Mouse (Mus musculus) c-Kit-positive CD71-positive TER-119-positive erythroid progenitor cells, embryonic 14.5 days (primary cell): ENCODE data around the gene Clec12b.
"Not testable (repeated sequence)": the region's sequence is repeated elsewhere in the genome, so short reads cannot be mapped to it uniquely, and the experiment has no call there.

Experiments used
- DNase-seq: peaks from one replicate; pipeline ENCODE4 v3.0.0-alpha.2; 2013; ENCODE audit warnings: low spot score

Gene Clec12b

GRCm38 (mm10) chr6:129369374-129370132 lies 16.1 kb downstream of the Clec12b start:
- DNase-seq: no peak

GRCm38 (mm10) chr6:129365959-129366359 lies 19.7 kb downstream of the Clec12b start:
- peak; percentile 32 for DNase-seq

- DNase-seq: no peak
These were observed 21.7 kb downstream of the Clec12b start for GRCm38 (mm10) chr6:129363942-129364341.

GRCm38 (mm10) chr6:129359515-129359914 lies 26.2 kb downstream of the Clec12b start:
- no peak for DNase-seq

- DNase-seq: no peak
These were observed 29.2 kb downstream of the Clec12b start for GRCm38 (mm10) chr6:129356430-129356829.

GRCm38 (mm10) chr6:129355774-129356173 lies 29.9 kb downstream of the Clec12b start:
- no peak for DNase-seq

GRCm38 (mm10) chr6:129351091-129351490 lies 34.6 kb downstream of the Clec12b start:
- DNase-seq: no peak

GRCm38 (mm10) chr6:129349524-129350352 lies 35.9 kb downstream of the Clec12b start:
- DNase-seq: no peak

GRCm38 (mm10) chr6:129344408-129344807 lies 41.3 kb downstream of the Clec12b start:
- no peak for DNase-seq

GRCm38 (mm10) chr6:129342391-129342790 lies 43.3 kb downstream of the Clec12b start, which contains the start of gene Clec12a:
TSS of gene Clec12a (plus strand) at chr6:129342691.
- not testable (repeated sequence) for DNase-seq

- DNase-seq: no peak
These were observed 47.9 kb downstream of the Clec12b start for GRCm38 (mm10) chr6:129337751-129338150.

- peak; percentile 20 for DNase-seq
These were observed 52.0 kb downstream of the Clec12b start for GRCm38 (mm10) chr6:129333674-129334078.

- DNase-seq: no peak
These were observed 54.1 kb downstream of the Clec12b start, which contains the start of gene 4922502D21Rik for GRCm38 (mm10) chr6:129331610-129332009. TSS of gene 4922502D21Rik (minus strand) at chr6:129331796.

GRCm38 (mm10) chr6:129326568-129327150 lies 59.0 kb downstream of the Clec12b start:
- DNase-seq: no peak

- DNase-seq: no peak
These were observed 59.7 kb downstream of the Clec12b start for GRCm38 (mm10) chr6:129326016-129326415.
